Mouse (Mus musculus): ENCODE measurements at regions not wholly inside any gene's neighbourhood (a gene's known extent, or its start where the extent isn't known, plus 50 kb on each side); places are given as distances from the start of the nearest gene placed in this dataset.

- peak; percentile 8 for DNase-seq
- WGBS, result 42% methylated on average over 2 of the region's 2 CpGs
- TF ChIP-seq CTCF (conservative IDR thresholded peaks at IDR 0.05; ENCODE audit: insufficient read depth, insufficient read length, low read depth, low read length) (no peak), POLR2A (IDR thresholded peaks at IDR 0.05; ENCODE audit: low read depth, low read length) (no peak)
Measured at GRCm38 (mm10) chr6:50735825-50736224, 81.6 kb upstream of the Npvf start.

GRCm38 (mm10) chr6:50742009-50742408, 87.8 kb upstream of the Npvf start:
- Histone ChIP-seq H3K4me3 (ENCODE audit: insufficient read depth, low read depth, low read length) (no peak overlapping the region), H3K27ac (ENCODE audit: insufficient read depth, low read depth, low read length) (no peak overlapping the region), H3K27me3 (replicated peaks; ENCODE audit: control insufficient read depth, insufficient read depth, low read length) (no peaks in the 10 kb centered on the region), H3K4me1 (ENCODE audit: control insufficient read depth, insufficient read depth, low read length) (no peaks in the 10 kb centered on the region), H3K36me3 (ENCODE audit: control insufficient read depth, insufficient read depth, low read length) (no peaks in the 10 kb centered on the region)
- no peak for DNase-seq
- TF ChIP-seq POLR2A (IDR thresholded peaks at IDR 0.05; ENCODE audit: low read depth, low read length) (no peak), CTCF (conservative IDR thresholded peaks at IDR 0.05; ENCODE audit: insufficient read depth, insufficient read length, low read depth, low read length) (no peak)
- 73% methylated on average over 4 of the region's 4 CpGs for WGBS

More at GRCm38 (mm10) chr6:50735825-50736224, 81.6 kb upstream of the Npvf start:
- Histone ChIP-seq H3K4me1 (ENCODE audit: control insufficient read depth, insufficient read depth, low read length) (no peaks in the 10 kb centered on the region), H3K36me3 (ENCODE audit: control insufficient read depth, insufficient read depth, low read length) (no peaks in the 10 kb centered on the region), H3K4me3 (ENCODE audit: insufficient read depth, low read depth, low read length) (no peak overlapping the region), H3K27ac (ENCODE audit: insufficient read depth, low read depth, low read length) (no peak overlapping the region), H3K27me3 (replicated peaks; ENCODE audit: control insufficient read depth, insufficient read depth, low read length) (no peaks in the 10 kb centered on the region)

GRCm38 (mm10) chr6:50744462-50745166, 90.4 kb upstream of the Npvf start:
- Histone ChIP-seq H3K27ac (ENCODE audit: insufficient read depth, low read depth, low read length) (no peak overlapping the region), H3K4me3 (ENCODE audit: insufficient read depth, low read depth, low read length) (no peak overlapping the region), H3K4me1 (ENCODE audit: control insufficient read depth, insufficient read depth, low read length) (no peaks in the 10 kb centered on the region), H3K27me3 (replicated peaks; ENCODE audit: control insufficient read depth, insufficient read depth, low read length) (no peaks in the 10 kb centered on the region), H3K36me3 (ENCODE audit: control insufficient read depth, insufficient read depth, low read length) (no peaks in the 10 kb centered on the region)
- 59% methylated on average over 6 of the region's 6 CpGs for WGBS
- DNase-seq, result no peak
- TF ChIP-seq CTCF (conservative IDR thresholded peaks at IDR 0.05; ENCODE audit: insufficient read depth, insufficient read length, low read depth, low read length) (no peak), POLR2A (IDR thresholded peaks at IDR 0.05; ENCODE audit: low read depth, low read length) (no peak)

GRCm38 (mm10) chr6:50753151-50753550, 98.9 kb upstream of the Npvf start:
- H3K4me1 ChIP-seq (ENCODE audit: control insufficient read depth, insufficient read depth, low read length), result no peaks in the 10 kb centered on the region
- H3K27ac ChIP-seq (ENCODE audit: insufficient read depth, low read depth, low read length), result no peak overlapping the region
- H3K27me3 ChIP-seq (replicated peaks; ENCODE audit: control insufficient read depth, insufficient read depth, low read length), result no peaks in the 10 kb centered on the region
- no peaks in the 10 kb centered on the region for H3K36me3 ChIP-seq (ENCODE audit: control insufficient read depth, insufficient read depth, low read length)
- no peak overlapping the region for H3K4me3 ChIP-seq (ENCODE audit: insufficient read depth, low read depth, low read length)
- 84% methylated on average over 7 of the region's 7 CpGs for WGBS
- no peak for TF ChIP-seq POLR2A (IDR thresholded peaks at IDR 0.05; ENCODE audit: low read depth, low read length)
- TF ChIP-seq CTCF (conservative IDR thresholded peaks at IDR 0.05; ENCODE audit: insufficient read depth, insufficient read length, low read depth, low read length), result no peak
- no peak for DNase-seq

- no peaks in the 10 kb centered on the region for H3K4me1 ChIP-seq (ENCODE audit: control insufficient read depth, insufficient read depth, low read length)
- TF ChIP-seq POLR2A (IDR thresholded peaks at IDR 0.05; ENCODE audit: low read depth, low read length), result no peak
- TF ChIP-seq CTCF (conservative IDR thresholded peaks at IDR 0.05; ENCODE audit: insufficient read depth, insufficient read length, low read depth, low read length), result no peak
- no peaks in the 10 kb centered on the region for H3K36me3 ChIP-seq (ENCODE audit: control insufficient read depth, insufficient read depth, low read length)
- DNase-seq, result no peak
- no peak overlapping the region for H3K4me3 ChIP-seq (ENCODE audit: insufficient read depth, low read depth, low read length)
- WGBS, result 94% methylated on average over 12 of the region's 12 CpGs
- no peak overlapping the region for H3K27ac ChIP-seq (ENCODE audit: insufficient read depth, low read depth, low read length)
- H3K27me3 ChIP-seq (replicated peaks; ENCODE audit: control insufficient read depth, insufficient read depth, low read length), result no peaks in the 10 kb centered on the region
Measured at GRCm38 (mm10) chr6:50754786-50755185, 100.5 kb upstream of the Npvf start.

- no peaks in the 10 kb centered on the region for H3K4me1 ChIP-seq (ENCODE audit: control insufficient read depth, insufficient read depth, low read length)
- no peak for DNase-seq
- no peaks in the 10 kb centered on the region for H3K36me3 ChIP-seq (ENCODE audit: control insufficient read depth, insufficient read depth, low read length)
- H3K27ac ChIP-seq (ENCODE audit: insufficient read depth, low read depth, low read length), result no peak overlapping the region
- TF ChIP-seq POLR2A (IDR thresholded peaks at IDR 0.05; ENCODE audit: low read depth, low read length) (no peak), CTCF (conservative IDR thresholded peaks at IDR 0.05; ENCODE audit: insufficient read depth, insufficient read length, low read depth, low read length) (no peak)
- H3K4me3 ChIP-seq (ENCODE audit: insufficient read depth, low read depth, low read length), result no peak overlapping the region
- no peaks in the 10 kb centered on the region for H3K27me3 ChIP-seq (replicated peaks; ENCODE audit: control insufficient read depth, insufficient read depth, low read length)
- 73% methylated on average over 6 of the region's 6 CpGs for WGBS
Measured at GRCm38 (mm10) chr6:50760367-50760766, 106.1 kb upstream of the Npvf start.

- Histone ChIP-seq H3K4me1 (ENCODE audit: control insufficient read depth, insufficient read depth, low read length) (no peaks in the 10 kb centered on the region), H3K36me3 (ENCODE audit: control insufficient read depth, insufficient read depth, low read length) (no peaks in the 10 kb centered on the region), H3K27ac (ENCODE audit: insufficient read depth, low read depth, low read length) (no peak overlapping the region), H3K27me3 (replicated peaks; ENCODE audit: control insufficient read depth, insufficient read depth, low read length) (no peaks in the 10 kb centered on the region), H3K4me3 (ENCODE audit: insufficient read depth, low read depth, low read length) (no peak overlapping the region)
- 81% methylated on average over 4 of the region's 4 CpGs for WGBS
- TF ChIP-seq CTCF (conservative IDR thresholded peaks at IDR 0.05; ENCODE audit: insufficient read depth, insufficient read length, low read depth, low read length) (no peak), POLR2A (IDR thresholded peaks at IDR 0.05; ENCODE audit: low read depth, low read length) (no peak)
- peak; percentile 42 for DNase-seq
Measured at GRCm38 (mm10) chr6:50763121-50763520, 108.9 kb upstream of the Npvf start.

Measured in kidney, adult 2 months (tissue).